Mouse (Mus musculus) heart, adult 18-20 months (tissue): Measurements from ENCODE around the gene Znrf1. TPM values are rescaled to one million over a fixed set of nuclear protein-coding genes. Genes with fewer than 3 reads are reported as not detected.
A peak's percentile ranks its signal among the peaks of the same experiment; 100 is the strongest.
"Not testable (repeated sequence)": the region's sequence is repeated elsewhere in the genome, so short reads cannot be mapped to it uniquely, and the experiment has no call there.

ENCODE experiments used
- DNase-seq, 2 experiments: peaks; one replicate each; pipeline ENCODE4 v3.0.0; 2021 to 2022; ENCODE audit warnings: mixed read lengths in 1 of 2
- long read RNA-seq, 2 experiments: library from polyadenylated mRNA; stranded (forward); transcript quantifications; one replicate each; pipeline ENCODE4 v2.0.0; 2021
- total RNA-seq, 2 experiments: library from RNA; stranded (reverse); gene quantifications; 2 replicates each; pipeline ENCODE4 v1.2.3; 2021

Znrf1 gene
- 10 to 100 TPM; 52.5 to 66.6 TPM for total RNA-seq
- long read RNA-seq, experiment 1, full-length matches to known transcripts: 43 of 46 reads
- long read RNA-seq, experiment 1, partial matches to known transcripts: 0 of 46 reads
- long read RNA-seq, experiment 1, other reads (novel, unspliced or antisense): 3 of 46 reads
- long read RNA-seq, experiment 2, full-length matches to known transcripts: 20 of 28 reads
- long read RNA-seq, experiment 2, partial matches to known transcripts: 0 of 28 reads
- long read RNA-seq, experiment 2, other reads (novel, unspliced or antisense): 8 of 28 reads

DNA sequence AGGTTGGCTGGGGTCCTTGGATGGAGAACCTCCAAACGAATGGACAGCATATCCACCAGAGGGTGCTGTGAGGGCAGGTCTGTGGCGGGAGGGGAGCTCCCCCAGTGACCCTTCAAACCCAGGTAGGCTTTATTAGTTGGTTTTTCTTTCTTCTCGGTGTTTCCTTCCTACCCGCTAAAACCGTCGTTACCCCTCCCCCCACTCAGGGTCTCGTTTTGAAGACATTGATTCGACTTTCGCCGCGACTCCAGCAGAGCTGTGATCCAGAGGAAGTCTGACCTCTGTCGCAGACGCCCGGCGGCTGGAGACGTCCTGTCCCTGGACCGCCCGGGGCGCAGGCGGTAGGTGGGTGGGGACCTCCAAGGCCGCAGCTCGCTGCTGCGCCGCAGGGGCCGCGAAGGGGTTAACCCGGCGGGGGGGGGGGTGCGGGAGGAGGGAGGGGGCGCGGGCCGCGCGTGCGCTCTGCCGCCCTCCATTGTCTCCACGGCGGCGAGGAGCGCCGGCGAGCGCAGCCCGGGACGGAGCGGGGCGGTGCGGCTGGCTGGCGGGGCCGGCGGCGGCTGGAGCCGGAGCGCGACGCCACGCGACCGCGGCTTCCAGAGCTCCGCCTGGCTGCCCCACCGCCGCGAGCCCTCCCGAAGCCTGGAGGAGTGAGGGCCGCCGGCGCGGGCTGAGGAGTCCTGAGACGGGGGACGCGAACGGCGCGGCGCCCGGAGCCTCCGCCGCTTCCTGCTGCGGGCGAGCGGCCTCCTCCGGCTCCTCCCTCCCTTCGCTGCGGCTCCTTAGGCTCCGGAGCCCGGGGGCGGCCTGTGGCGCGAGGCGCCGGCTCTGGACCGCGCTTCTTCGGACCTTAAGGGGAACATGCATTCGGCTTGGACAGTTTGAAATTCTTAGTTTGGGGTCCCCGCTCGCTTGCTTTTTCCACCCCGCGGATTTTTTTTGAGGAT is at the start of gene Znrf1:
Gene Znrf1 (plus strand): TSS at position 67 of the 947 bp plus-strand sequence.
- peak; percentile 81 to 86 for DNase-seq

DNA sequence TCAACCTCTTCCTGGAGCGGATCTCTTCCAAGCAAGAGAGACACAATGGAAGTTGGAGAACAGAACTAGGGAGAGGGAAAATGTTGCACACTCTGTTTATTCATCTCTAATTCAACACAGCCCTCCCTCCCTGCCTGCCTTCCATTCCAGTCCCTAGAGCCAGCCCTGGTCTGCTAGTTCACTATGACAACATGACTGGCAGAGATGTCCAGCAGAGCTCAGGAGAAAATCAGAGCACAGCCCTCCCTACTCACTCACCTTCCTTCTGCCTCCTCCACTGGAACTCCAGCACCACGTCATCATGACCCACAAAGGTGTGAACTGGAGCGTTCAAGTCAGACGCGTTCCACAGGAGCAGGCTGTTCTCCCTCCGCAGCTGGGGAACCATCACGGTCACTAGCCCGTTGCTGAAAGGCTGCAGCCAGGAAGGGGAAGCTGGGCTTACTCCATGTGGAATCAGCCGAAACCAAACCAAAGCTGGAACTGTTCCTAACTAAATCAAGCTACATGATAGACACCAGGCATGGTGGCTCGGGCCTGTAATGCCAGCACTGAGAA is 45.8 kb upstream of the Znrf1 start:
- DNase-seq: no peak

DNA sequence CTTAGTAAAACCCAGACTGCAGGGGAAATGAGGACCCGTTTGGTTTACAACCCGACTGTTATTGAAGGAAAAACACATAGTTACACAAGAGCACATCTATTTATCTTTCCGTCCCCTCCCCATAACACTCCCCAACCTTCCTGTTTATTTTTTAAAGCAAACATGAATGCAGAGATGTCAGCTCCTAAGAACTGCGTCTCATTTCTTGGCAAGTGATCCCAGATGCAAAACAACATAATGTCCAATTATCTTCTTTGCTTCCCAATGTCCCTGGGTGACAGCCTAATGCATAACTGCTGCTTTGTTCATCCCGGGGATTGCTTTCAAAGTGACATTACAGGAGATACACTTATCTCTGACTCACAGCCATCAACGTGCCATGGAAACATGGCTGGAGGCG is 44.7 kb upstream of the Znrf1 start:
- no peak for DNase-seq

DNA sequence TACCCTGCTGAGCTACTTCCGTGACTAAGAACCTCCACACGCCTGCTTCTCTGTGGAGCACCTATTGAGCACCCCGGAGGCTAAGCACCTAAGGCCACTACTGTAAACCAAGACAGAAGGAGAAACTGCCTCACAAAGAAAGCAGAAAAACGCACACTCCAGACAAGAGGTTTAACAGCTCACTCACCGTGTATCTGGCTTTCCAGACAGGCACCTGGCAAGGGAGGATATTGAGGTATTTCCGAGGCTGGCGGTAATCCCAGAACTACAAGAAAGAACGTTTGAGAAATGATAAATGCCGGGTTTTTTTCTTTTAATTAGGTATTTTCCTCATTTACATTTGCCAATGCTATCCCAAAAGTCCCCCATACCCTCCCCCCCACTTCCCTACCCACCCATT is 43.4 kb upstream of the Znrf1 start:
- DNase-seq: peak; percentile 38 to 59

DNA sequence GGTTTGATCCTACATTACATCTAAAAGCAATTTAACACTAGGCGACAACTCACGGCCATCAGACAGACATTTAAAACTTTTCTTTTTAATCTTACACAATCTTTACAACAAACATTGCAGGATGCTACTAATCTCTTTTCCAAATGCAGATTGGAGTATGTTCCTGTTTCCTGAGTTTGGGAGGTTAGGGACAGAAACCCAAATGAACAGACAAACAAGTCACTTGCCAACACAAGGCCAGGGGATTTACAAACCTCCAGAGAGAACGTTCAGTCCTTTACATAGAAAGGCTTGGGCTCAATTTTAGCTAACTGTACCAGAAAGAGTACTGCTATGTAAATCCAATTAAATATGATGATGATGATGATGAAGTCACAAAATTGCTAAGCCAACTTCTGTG is 42.7 kb upstream of the Znrf1 start:
- peak in 1 of 2 experiments; percentile 43 for DNase-seq

DNA sequence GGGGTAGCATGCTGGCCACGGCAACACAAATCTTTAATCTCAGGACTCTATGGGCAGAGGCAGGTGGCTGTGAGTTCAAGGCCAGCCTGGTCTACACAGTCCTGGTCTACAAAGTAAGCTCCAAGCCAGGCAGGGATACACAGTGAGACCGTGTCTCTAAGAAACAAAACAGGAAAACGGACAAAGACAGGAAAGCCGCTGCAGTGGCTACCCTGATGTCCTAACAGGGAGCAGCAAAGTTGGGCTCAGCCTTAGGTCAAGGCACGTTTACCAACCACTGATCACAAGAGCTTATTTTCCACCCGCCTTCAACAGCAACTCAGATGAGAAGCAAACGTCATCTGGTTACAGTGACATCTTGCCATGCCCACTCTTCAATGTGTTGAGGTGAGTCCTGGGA is 39.6 kb upstream of the Znrf1 start:
- peak; percentile 25 to 56 for DNase-seq

DNA sequence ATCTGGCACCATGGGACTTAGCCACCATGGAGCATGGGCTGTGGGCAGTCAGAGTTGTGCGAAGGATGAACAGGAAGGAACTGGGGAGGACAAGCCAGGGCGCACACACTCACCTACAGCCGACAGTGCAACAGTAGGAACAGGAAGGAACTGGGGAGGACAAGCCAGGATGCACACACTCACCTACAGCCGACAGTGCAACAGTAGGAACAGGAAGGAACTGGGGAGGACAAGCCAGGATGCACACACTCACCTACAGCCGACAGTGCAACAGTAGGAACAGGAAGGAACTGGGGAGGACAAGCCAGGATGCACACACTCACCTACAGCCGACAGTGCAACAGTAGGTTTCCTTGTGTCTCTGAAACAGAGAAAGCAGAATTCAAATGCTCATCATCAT is 37.6 kb upstream of the Znrf1 start:
- DNase-seq: not testable (repeated sequence)

DNA sequence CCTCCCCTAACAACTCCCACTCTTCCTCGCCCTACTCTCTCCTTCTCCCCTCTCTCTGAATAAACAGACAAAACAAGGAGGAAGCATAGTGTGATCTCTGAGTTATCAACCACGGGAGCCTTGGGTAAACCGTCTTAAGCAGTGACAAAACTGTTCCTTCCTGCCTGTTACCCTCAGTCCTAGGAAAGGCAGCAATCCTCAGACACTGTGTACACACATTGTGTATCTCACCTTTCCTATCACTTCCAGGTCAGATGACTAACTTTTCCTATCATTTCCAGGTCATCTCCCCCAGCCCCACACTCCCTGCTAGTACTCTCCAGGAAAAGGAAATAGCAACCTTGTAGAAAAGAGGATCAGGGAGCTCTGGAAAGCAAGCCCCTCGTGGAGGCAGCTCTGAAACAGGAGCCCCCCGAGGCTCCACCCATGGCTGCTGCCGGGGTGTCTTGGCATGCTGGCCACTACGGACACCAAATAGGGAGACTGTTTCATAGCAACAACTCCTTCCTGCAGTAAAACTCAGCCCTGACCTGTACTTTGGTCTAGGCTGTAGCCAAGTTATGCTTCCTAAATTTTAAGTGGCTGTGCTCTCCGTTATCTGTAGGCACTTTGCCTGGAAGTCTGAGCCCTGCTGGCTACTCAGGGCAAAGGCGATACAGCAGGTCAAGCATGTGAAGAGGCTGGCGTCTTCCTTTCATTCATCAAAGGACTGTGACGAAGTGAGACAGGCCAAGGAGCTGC is 34.0 kb upstream of the Znrf1 start:
- peak; percentile 40 to 58 for DNase-seq

DNA sequence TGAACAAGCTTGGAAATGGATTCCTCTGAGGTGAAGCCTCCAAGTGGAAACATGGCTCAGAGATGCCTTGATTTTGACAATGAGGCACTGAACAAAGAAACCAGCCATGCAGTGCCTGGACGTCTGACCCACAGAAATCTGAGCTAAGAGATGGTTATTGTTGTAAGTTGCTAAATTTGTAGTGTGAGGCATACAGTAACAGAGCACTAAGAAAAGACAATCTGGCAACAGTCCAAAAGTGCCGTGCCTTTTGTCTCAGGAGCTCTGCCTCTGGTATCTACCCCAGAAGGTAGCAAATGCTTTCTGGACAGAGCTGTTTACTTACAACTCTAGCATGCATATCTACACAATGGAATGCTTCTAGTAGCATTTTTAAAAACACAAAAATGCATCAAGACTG is 27.3 kb upstream of the Znrf1 start:
- DNase-seq: peak; percentile 23 to 31

DNA sequence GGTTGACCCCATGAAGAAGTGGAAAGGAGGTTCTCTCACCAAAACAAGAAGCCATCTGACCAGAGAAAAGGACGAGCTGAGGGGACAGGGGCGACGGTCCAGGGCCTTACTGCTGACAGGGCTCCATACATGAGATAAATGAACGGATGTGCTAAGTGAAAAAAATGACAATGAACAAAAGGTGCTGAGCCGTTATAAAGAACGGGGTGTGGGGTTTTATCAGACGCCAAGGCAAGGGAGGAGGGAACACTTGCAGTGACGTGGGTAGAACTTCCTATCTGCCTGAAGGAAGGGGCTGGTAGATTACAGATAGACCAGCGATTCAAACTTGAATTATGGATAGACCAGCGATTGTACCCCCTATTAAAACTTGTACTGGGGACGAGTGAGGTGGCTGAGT is 26.6 kb upstream of the Znrf1 start:
- peak in 1 of 2 experiments; percentile 28 for DNase-seq

DNA sequence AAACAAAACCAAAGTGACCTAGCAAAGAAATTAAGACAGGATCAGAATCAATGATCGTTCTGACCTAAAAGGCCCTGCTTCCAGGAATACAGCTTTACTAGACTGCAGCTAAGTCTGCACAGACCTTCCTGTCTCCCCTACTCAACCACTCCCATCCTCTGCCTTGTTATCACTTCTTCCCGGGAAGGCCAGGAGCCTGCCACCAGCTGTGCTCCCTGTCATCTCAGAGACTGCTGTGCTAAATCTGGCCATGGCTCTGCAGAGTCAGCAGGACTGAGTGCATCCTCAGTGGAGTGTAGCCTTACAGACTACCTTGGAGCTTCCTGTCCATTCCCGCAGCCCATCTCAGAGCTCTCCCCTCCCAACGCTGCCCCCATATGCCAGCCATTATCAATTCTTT is 25.5 kb upstream of the Znrf1 start:
- peak in 1 of 2 experiments; percentile 30 for DNase-seq

DNA sequence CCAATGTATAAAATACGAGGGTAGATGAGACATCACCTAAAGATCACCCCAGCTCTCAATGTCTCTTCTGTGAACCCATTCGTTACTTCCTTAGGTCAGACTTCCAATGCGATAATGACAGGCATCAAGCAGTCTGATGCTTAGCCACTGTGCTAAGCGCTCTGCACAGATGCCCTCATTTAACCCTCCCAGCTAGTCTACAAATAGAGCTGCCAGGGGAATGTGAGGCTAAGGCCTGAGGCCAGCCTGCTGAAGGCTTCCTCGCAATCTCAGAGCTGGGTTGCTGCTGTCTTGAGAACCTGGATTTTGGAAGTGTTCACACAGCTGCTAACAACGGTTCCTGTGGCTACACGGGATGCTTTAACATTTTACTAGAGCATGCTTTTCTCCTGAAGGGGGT is 23.0 kb upstream of the Znrf1 start:
- no peak for DNase-seq

DNA sequence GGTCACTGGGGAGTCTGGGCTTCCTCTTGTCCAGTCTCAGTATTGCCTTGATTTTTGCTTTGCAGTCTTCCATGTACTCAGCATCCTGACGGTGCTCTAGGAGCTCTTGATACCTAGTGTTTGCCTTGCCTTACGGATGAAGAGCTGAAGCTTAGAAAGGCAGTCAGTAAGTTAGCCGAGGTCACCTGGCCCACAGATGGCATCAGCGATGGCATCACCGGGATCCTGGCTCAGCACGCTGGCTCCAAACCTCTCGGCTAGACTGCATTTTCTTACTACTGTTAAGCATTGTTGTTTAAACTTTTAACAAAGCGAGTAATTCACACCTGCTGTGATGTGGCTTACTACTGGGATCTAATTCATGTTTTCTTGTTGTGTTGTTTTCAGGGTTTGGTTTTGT is 22.5 kb upstream of the Znrf1 start:
- DNase-seq: no peak

DNA sequence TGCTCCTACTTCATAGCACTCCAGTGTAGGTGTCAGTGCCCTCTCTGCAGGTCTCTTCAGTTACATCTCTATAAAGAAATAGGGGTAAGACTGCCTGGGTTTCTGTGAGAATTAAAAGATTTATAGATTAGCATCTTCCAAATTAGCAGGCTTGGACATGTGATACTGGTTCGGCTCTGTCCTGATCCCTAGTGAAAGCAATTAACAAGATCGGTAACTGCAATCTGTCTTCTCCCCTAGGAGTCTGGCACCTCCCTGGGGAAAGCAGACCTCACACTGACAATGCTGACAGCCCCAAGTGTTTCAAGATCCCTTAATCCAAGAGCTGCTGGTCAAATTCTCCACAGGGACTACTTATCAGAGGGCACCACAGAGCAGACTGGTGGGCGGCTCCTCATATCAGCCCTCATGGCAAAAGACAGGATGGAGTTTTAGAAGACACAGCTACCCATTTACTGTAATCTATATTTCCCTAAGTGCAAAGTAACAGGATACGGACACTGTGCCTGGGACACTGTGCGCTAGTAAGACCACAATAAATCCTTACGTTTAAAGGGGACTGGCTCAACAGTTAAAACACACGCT is 19.4 kb upstream of the Znrf1 start:
- DNase-seq: no peak

DNA sequence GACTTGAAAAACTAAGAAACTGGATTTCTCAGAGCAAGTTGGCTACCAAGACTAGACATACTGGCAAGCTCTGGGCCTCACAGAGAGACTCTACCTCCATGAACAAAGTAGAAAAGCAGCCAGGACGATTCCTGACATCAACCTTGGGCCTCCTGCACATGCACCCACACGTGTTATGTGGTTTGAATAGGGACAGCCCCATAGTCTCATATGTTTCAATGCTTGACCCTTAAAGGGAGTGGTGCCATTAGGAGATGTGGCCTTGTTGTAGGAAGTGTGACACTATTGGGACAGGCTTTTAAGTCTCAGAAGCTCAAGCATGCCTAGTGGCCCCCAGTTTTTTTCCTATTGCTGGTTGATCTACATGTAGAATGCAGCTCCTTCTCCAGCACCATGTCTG is 18.4 kb upstream of the Znrf1 start:
- no peak for DNase-seq

DNA sequence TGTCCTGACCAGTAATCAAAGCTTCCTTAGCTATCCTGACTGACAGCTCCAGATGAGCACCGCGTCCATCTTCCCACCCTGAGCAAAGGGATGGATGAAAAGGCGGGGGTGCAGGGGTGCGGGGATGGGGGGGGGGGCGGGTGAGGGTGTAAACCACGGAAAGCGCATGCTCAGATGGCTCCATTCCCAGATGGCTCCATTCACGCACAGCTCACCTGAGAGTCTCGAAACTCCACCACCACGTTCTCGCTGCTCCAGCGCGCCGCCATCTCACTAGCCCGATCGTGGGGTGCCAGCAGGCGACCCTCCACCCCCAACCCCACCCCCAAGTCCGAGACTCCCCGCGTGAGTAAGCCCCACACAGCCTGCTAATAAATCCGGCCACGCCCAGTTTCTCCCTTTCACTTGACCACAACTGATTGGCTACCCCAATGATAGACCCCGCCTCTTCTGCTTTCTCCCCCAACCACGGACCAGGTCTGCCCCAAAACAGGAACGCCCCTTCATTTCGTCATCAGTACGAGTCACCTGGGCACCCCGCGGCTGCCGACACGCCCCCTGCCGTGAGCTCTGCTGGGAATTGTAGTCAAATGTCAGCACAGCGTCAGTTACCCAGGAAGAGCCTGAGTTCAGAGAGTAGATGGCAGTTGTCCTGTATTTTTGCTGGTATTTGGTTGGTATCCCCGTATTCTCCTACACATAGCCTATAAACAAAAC is 14.0 kb upstream of the Znrf1 start, which contains the start of gene Wdr59:
Gene Wdr59 (minus strand): TSS at position 380 of the 717 bp plus-strand sequence.
- peak; percentile 99 for DNase-seq

DNA sequence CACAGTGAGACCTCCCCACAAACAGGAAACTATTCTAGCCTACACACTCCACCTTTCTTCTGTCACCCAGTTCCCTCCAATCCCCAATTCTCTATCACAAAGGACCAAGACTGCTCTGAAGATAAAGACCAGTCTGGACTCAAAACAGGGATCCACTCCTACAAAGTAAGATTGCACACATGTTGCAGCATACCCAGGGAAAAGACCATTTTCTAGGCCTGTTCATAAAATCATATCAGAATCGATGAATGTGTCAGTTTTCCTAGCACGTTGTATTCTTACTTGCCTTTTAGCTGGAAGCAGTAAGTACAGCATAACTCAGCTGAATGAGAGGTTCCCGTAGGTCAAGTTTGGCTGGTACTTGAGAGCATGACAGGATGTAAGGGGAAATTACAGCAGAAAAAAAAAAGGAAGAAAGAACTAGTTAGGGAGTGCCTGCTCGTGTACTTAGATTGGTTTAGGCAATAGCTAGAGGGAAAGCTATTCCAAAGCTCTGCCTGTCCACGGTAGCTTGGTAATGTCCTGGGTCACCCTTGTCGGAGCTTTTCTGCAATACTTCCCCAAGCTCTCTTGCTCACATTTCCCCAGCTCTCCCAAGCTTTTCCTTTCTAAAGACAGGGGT is 9.4 kb upstream of the Znrf1 start:
- no peak for DNase-seq

DNA sequence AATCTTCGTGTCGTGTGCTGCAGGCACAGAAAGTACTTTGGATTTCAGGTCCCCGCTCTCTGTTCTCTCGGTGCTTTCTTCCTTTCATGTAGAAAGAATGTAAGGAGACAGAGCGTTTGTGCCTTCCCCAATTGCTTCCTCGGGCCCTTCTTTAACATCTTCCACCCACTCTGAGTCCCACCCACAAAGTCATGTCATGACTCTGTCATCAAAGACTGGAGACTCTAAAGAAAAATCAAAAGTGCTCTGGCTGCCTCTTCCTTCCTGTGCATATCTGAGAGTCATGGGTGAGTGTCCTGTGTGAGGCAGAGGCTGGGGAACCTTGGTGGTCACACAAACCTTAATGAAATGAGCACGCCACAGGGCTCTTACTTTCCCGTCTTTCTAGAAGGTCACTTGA is 8.7 kb upstream of the Znrf1 start:
- DNase-seq: no peak

DNA sequence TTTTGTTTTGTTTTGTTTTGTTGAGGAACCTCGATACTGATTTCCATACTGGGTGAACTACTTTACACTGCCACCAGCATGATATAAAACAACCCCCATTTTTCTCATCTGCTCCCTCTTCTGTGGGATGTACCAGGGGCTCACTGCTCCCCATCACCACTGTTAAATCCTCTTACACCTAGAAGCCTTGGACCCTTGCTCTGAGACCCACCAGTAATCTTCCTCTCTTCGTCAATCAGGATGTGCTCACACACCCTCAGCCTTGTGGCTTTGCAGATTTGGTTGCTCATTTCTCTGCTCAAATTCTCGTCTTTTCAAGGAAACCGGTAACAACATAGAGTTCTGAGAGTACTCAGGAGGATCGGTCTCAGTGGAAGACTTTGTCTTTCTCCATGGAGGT is 7.8 kb upstream of the Znrf1 start:
- DNase-seq: no peak

DNA sequence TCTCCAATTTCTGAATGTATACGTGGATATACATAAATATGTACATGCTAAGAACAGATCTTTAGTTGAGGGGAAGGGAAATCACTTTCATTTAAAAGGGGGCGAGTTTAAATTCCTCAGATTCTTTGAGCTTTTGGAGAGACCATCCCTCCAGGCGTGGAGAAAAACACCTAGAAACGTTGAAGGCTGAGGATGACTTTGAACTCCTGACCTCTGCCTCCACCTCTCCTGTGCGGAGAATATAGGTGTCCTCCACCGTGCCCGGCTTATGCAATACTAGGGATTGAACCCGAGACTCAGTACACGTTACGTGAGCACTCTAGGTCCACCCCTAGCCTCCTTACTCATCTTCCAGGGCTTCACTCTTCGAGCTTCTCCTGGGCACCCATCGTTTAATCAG is 4.7 kb upstream of the Znrf1 start:
- no peak for DNase-seq

DNA sequence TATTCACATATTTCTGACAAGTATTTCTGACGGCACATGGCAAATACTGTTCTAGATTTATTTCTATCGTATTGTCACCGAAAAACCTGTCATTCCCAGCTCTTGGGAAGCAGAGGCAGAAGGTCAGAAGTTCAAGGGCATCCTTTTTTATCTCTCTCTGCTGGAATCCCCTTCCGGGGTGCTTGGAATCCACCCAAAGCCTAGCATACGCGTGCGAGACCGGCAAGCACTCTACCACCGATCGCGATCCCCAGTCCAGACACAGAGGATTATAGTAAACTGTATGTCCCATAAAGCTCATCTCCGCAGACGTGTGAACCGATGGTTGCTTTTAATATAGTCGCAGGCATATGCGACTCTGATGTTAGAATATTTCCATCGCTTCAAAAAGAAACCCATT is 4.3 kb upstream of the Znrf1 start:
- DNase-seq: no peak
